Mouse (Mus musculus) embryonic facial prominence, embryonic 10.5 days (tissue): Measurements from ENCODE around the gene Chad. TPM values are rescaled to one million over a fixed set of nuclear protein-coding genes. Genes with fewer than 3 reads are reported as not detected.

Experiments used
- DNase-seq: peaks from one replicate; pipeline ENCODE4 v3.0.0-alpha.2; 2017; ENCODE audit warnings: low spot score
- H3K27ac ChIP-seq: fragments of 300-500 bp; sonication (generic); replicated peaks from 2 replicates; pipeline ENCODE4 v1.5.1; 2016; ENCODE audit warnings: mild to moderate bottlenecking
- H3K27me3 ChIP-seq: fragments of 300-500 bp; sonication (generic); replicated peaks from 2 replicates; pipeline ENCODE4 v1.6.1; 2016; ENCODE audit warnings: low read depth, mild to moderate bottlenecking; ENCODE audit not compliant: poor library complexity, severe bottlenecking
- H3K36me3 ChIP-seq: fragments of 300-500 bp; sonication (generic); replicated peaks from 2 replicates; pipeline ENCODE4 v1.6.1; 2016; ENCODE audit warnings: mild to moderate bottlenecking, moderate library complexity
- H3K4me1 ChIP-seq: fragments of 300-500 bp; sonication (generic); 2 replicates; pipeline ENCODE4 v1.6.1; 2016
- H3K4me3 ChIP-seq: fragments of 300-500 bp; sonication (generic); 2 replicates; pipeline ENCODE4 v1.5.1; 2016; ENCODE audit warnings: mild to moderate bottlenecking, moderate library complexity
- H3K9me3 ChIP-seq: fragments of 300-500 bp; sonication (generic); 2 replicates; pipeline ENCODE4 v1.6.1; 2016; ENCODE audit warnings: mild to moderate bottlenecking
- WGBS: fragments of 180-500 bp; shearing (Covaris S2); methylation state at CpG from one replicate; pipeline ENCODE4 v1.1.7; 2016; 5-methylcytosine and 5-hydroxymethylcytosine counted together
- polyA plus RNA-seq: library from polyadenylated mRNA; unstranded; fragments of >200 nt; fragmentation: Nextera tagmentation; extraction: Ambion mirVana; gene quantifications from 2 replicates; pipeline ENCODE4 v1.2.1, GENCODE M21; 2016

Chad gene
- polyA plus RNA-seq: 0.09 and 0.11 TPM in 2 replicates

DNA sequence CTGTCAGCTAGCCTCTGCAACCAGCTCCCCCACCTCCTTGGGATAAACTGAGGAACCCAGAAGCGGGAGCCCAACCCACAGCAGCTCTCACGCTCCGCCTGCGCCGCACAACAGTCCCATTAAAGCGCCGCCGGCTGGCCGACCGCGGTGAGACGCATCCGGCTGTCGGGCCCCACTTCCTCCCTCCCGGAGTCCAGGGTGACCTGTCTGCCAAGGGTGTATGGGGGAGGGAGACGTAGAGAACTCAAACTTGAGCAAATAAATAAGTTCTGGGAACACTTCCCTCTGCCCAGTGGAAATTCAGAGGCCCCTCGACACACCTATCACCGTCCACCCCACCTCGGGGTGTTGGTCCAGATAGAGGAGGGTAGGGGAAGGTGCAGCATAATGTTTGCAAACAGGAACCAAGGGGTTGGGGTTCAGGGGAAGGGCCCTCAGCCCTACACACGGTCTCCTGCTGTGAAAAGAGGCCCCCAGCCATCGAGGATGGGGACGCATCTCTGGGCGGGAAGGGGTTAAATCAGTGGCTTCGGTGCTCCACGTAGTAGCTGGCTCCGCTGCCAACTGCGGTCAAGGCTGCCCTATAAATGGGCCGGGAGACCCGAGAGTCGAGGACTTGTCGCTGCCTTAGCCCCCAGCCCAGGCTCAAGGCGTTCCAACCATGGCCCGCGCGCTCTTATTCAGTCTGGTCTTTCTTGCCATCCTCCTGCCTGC, at the start of gene Chad:
Gene Chad (plus strand): TSS at position 611 of the 714 bp plus-strand sequence.
- peak; percentile 71 for DNase-seq
- WGBS: 3% methylated on average over 35 of the region's 35 CpGs
- peak within 1 kb of the TSS; percentile 70 for H3K27ac ChIP-seq
- H3K36me3 ChIP-seq: peaks cover 25% of the 10 kb centered on the region
- peak within 1 kb of the TSS; percentile 50 for H3K4me3 ChIP-seq
- peaks cover 29% of the 10 kb centered on the region for H3K4me1 ChIP-seq
- H3K27me3 ChIP-seq: peaks cover 53% of the 10 kb centered on the region
- no peaks in the 10 kb centered on the region for H3K9me3 ChIP-seq

GRCm38 (mm10) chr11:94521219-94521843, 43.5 kb upstream of the Chad start, which contains the start of gene Mycbpap:
Gene Mycbpap, minus strand, starts transcription at chr11:94521742.
- under 1% methylated on average over 42 of the region's 42 CpGs for WGBS
- DNase-seq: peak; percentile 80
- Histone ChIP-seq H3K9me3 (no peaks in the 10 kb centered on the region), H3K4me3 (peak within 1 kb of the TSS; percentile 67), H3K36me3 (no peaks in the 10 kb centered on the region), H3K4me1 (peaks cover 44% of the 10 kb centered on the region), H3K27me3 (peaks cover 12% of the 10 kb centered on the region; the same call in 1 of the 2 replicates), H3K27ac (peak within 1 kb of the TSS; percentile 86)

DNA sequence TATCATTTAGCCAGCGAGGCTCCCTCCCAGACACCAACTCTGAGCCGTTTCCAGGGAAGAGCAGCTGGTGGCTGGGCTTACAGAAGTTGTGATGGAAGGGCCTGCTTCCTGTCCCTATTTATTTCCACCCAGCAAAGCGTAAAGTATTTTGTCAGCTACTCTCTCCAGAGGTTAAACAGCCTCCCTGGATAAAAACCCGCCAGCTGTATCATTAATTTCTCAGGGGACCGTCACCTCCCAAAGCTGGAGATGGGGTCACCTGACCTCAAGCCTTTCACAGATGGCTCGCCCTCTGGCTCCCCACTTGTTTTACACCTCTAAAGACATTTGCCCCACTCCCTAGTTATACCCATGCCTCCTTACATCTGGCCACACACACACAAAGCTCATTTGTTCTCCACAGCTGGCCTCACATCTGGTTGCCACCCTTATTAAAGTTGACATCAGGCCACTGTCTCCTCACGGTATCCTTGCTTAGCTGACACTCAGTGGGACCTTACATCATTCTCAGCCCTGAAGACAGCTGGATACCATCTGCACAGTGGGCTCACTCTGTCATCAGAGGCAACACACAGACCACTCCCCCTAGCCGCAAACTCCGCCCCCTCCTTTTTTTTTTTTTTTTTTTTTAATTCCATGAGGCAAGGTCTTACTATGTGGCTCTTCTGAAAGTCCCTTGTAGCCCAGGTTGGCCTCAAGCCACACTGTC, 38.5 kb upstream of the Chad start:
- Histone ChIP-seq H3K9me3 (no peaks in the 10 kb centered on the region), H3K4me3 (no peak overlapping the region), H3K4me1 (peaks cover 31% of the 10 kb centered on the region), H3K27ac (0 out of 2 replicates have a peak overlapping the region, but pooled peaks have one; percentile 24), H3K27me3 (peaks cover 12% of the 10 kb centered on the region; the same call in 1 of the 2 replicates), H3K36me3 (no peaks in the 10 kb centered on the region)
- peak; percentile 69 for DNase-seq
- WGBS: 33% methylated on average over 9 of the region's 9 CpGs

GRCm38 (mm10) chr11:94528879-94529278, 36.0 kb upstream of the Chad start:
- H3K9me3 ChIP-seq: no peaks in the 10 kb centered on the region
- peaks cover 30% of the 10 kb centered on the region for H3K4me1 ChIP-seq
- DNase-seq: no peak
- 49% methylated on average over 3 of the region's 3 CpGs for WGBS
- no peaks in the 10 kb centered on the region for H3K27me3 ChIP-seq
- H3K4me3 ChIP-seq: no peak overlapping the region
- H3K36me3 ChIP-seq: no peaks in the 10 kb centered on the region
- no peak overlapping the region for H3K27ac ChIP-seq

DNA sequence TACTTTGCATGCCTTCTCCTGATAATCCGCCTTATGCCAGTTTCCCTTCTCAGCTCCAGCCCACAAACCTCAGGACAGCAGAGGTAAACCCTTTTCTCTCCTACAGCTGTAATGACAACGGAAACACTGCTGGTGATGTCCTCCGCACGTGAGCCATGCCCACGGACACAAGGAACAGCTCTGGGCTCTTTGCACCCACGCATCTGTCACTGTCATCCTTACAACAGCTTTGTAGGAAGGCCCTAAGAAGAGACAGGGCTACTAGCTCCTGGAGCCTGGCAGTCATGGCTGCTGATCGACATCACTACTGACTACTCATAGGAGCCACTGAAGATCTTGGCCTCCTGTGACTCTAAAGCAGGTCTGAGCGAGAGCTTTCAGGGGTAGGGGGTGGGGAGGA, 31.7 kb upstream of the Chad start:
- Histone ChIP-seq H3K36me3 (no peaks in the 10 kb centered on the region), H3K4me3 (no peak overlapping the region), H3K4me1 (peaks cover 6% of the 10 kb centered on the region), H3K27ac (no peak overlapping the region), H3K9me3 (no peaks in the 10 kb centered on the region), H3K27me3 (no peaks in the 10 kb centered on the region)
- DNase-seq: no peak
- WGBS: 81% methylated on average over 8 of the region's 8 CpGs

DNA sequence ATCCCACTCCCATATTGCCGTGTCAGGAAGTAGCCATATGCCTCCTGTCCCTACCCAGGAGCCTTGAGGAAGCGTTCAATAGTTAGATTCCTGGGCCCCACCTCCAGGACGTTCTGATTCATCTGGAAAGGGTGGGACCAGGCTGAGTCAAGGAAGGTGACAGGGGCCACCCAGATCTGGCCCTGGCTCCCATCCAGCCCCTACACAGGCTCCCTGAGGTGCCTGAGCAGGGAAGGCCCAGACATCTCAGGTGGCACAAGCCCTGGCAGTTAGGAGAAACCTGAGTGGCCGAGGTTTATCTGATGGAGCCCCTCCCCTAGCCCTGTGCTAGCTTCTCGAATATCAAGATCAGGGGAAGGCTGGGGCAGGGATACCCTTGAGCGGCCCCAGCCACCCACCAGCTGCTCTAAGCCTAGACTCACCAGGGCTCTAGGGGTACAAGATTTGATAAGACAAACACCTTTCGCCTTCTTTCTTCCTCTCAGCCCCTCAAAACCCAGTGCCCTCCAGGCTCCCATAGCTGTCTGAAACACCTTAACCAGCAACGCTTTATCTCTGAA, 26.0 kb upstream of the Chad start:
- Histone ChIP-seq H3K36me3 (peaks cover 17% of the 10 kb centered on the region), H3K27me3 (no peaks in the 10 kb centered on the region), H3K4me1 (peaks cover 8% of the 10 kb centered on the region), H3K4me3 (no peak overlapping the region), H3K27ac (no peak overlapping the region), H3K9me3 (no peaks in the 10 kb centered on the region)
- no peak for DNase-seq
- 61% methylated on average over 8 of the region's 8 CpGs for WGBS

DNA sequence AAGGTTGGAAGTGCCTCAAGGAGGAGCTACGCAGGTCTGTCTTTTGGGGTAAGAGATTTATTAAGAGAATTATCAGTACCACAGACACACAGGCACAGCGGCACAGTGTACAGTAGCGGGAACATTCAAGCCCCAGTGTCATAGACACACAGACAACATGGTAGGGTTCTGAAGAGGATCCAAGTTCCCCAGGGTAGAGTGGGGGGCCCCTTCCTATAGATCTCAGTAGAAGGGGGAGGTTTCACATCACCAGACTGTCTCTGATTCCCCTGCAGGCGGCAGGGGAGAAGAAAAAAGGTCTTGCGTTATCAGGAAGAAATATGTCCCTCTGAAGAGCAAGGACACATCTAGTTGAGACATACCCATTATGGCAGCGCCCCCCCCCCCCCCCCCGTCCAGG, 25.1 kb upstream of the Chad start:
- H3K27me3 ChIP-seq: no peaks in the 10 kb centered on the region
- no peak for DNase-seq
- 81% methylated on average over 7 of the region's 7 CpGs for WGBS

DNA sequence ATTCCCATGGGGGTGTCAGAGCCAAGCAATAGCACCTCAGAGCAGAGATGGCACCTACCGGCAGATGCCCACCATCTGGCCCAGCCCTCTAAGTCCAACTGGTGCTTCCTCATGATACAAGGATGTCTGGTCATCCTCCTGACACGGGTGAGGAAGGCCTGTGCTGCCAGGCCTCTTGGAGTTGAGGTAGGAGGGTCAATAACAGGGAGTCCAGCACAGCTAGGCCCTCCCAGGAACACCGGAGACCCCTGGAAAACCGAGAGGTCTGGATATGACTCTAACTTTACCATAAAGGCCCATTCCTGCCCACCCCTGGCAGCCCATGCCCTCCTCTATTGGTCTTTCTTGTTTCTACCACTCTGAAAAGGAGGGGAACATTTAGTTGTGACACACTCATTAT, 22.4 kb upstream of the Chad start:
- no peaks in the 10 kb centered on the region for H3K9me3 ChIP-seq
- peaks cover 19% of the 10 kb centered on the region for H3K4me1 ChIP-seq
- WGBS: 85% methylated on average over 4 of the region's 4 CpGs
- no peak overlapping the region for H3K27ac ChIP-seq
- no peak overlapping the region for H3K4me3 ChIP-seq
- no peaks in the 10 kb centered on the region for H3K27me3 ChIP-seq
- peaks cover 17% of the 10 kb centered on the region for H3K36me3 ChIP-seq
- DNase-seq: no peak

More for the DNA sequence above, 25.1 kb upstream of the Chad start:
- Histone ChIP-seq H3K4me1 (peaks cover 18% of the 10 kb centered on the region), H3K4me3 (no peak overlapping the region), H3K27ac (no peak overlapping the region), H3K9me3 (no peaks in the 10 kb centered on the region), H3K36me3 (peaks cover 17% of the 10 kb centered on the region)

- Histone ChIP-seq H3K4me1 (peaks cover 23% of the 10 kb centered on the region), H3K36me3 (peaks cover 17% of the 10 kb centered on the region), H3K27me3 (no peaks in the 10 kb centered on the region), H3K4me3 (no peak overlapping the region), H3K9me3 (no peaks in the 10 kb centered on the region), H3K27ac (no peak overlapping the region)
- 84% methylated on average over 12 of the region's 12 CpGs for WGBS
- no peak for DNase-seq
Observed at GRCm38 (mm10) chr11:94543344-94543743, 21.5 kb upstream of the Chad start.

DNA sequence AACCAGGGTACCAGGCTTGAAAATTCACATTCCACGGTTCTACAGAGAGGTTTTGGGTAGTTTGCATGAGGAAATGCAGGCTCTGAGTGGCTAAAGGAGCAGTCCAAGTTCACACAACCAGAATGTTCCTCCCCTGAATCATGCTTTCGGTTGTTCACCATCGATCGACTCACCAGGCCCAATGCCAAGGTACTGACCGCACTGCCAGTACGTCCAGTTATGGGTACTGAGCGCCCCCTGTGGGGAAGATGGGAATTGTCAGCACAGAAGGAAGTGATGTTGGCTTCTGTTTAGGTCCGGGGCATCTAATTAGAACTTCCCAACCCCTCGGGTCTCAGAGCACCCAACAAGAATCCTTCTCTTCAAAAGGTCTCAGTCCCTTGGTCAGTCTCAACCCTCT, 20.9 kb upstream of the Chad start:
- H3K27me3 ChIP-seq: no peaks in the 10 kb centered on the region
- H3K4me1 ChIP-seq: peaks cover 26% of the 10 kb centered on the region
- no peaks in the 10 kb centered on the region for H3K9me3 ChIP-seq
- H3K27ac ChIP-seq: no peak overlapping the region
- peaks cover 17% of the 10 kb centered on the region for H3K36me3 ChIP-seq
- peak overlapping the region; percentile 34 for H3K4me3 ChIP-seq
- peak; percentile 75 for DNase-seq
- WGBS: 41% methylated on average over 9 of the region's 9 CpGs

- H3K27ac ChIP-seq: no peak overlapping the region
- H3K27me3 ChIP-seq: no peaks in the 10 kb centered on the region
- WGBS: 52% methylated on average over 18 of the region's 18 CpGs
- H3K9me3 ChIP-seq: no peaks in the 10 kb centered on the region
- peaks cover 26% of the 10 kb centered on the region for H3K4me1 ChIP-seq
- peak; percentile 41 for DNase-seq
- H3K36me3 ChIP-seq: peaks cover 17% of the 10 kb centered on the region
- peak overlapping the region; percentile 34 for H3K4me3 ChIP-seq
Observed at GRCm38 (mm10) chr11:94544422-94544821, 20.4 kb upstream of the Chad start.

- WGBS: 95% methylated on average over 5 of the region's 5 CpGs
- Histone ChIP-seq H3K4me3 (no peak overlapping the region), H3K36me3 (peaks cover 17% of the 10 kb centered on the region), H3K9me3 (no peaks in the 10 kb centered on the region), H3K27me3 (no peaks in the 10 kb centered on the region), H3K27ac (no peak overlapping the region), H3K4me1 (peaks cover 27% of the 10 kb centered on the region)
- no peak for DNase-seq
Observed at GRCm38 (mm10) chr11:94546381-94546780, 18.5 kb upstream of the Chad start.
